Mouse (Mus musculus) retina, postnatal 1 day (tissue): ENCODE data around the gene Bhlha9.
"Not testable (repeated sequence)": the region's sequence is repeated elsewhere in the genome, so short reads cannot be mapped to it uniquely, and the experiment has no call there.

Experiments
- DNase-seq: peaks from one replicate; pipeline ENCODE4 v3.0.0-alpha.2; 2012

The Bhlha9 gene

GRCm38 (mm10) chr11:76666002-76666649 lies 6.1 kb upstream of the Bhlha9 start:
- DNase-seq, result peak; percentile 37

GRCm38 (mm10) chr11:76667807-76668206 lies 4.5 kb upstream of the Bhlha9 start:
- DNase-seq, result peak; percentile 18

GRCm38 (mm10) chr11:76672561-76673384 lies 503 bp downstream of the Bhlha9 start:
- peak; percentile 37 for DNase-seq

GRCm38 (mm10) chr11:76674199-76674598 lies 1.9 kb downstream of the Bhlha9 start:
- no peak for DNase-seq

- no peak for DNase-seq
These were observed 2.4 kb downstream of the Bhlha9 start for GRCm38 (mm10) chr11:76674704-76675103.

GRCm38 (mm10) chr11:76679508-76679907 lies 7.2 kb downstream of the Bhlha9 start, which contains the start of gene Trarg1:
TSS of gene Trarg1 (plus strand) at chr11:76679808.
- not testable (repeated sequence) for DNase-seq

GRCm38 (mm10) chr11:76685604-76686003 lies 13.3 kb downstream of the Bhlha9 start:
- no peak for DNase-seq

- DNase-seq, result no peak
These were observed 19.8 kb downstream of the Bhlha9 start for GRCm38 (mm10) chr11:76692096-76692495.

GRCm38 (mm10) chr11:76695810-76696209 lies 23.5 kb downstream of the Bhlha9 start:
- no peak for DNase-seq

- DNase-seq, result no peak
These were observed 27.4 kb downstream of the Bhlha9 start for GRCm38 (mm10) chr11:76699626-76700025.

- no peak for DNase-seq
These were observed 35.4 kb downstream of the Bhlha9 start for GRCm38 (mm10) chr11:76707656-76708055.

- no peak for DNase-seq
These were observed 35.8 kb downstream of the Bhlha9 start for GRCm38 (mm10) chr11:76708066-76708465.

- DNase-seq, result no peak
These were observed 36.6 kb downstream of the Bhlha9 start for GRCm38 (mm10) chr11:76708881-76709280.

- DNase-seq, result peak; percentile 71
These were observed 37.6 kb downstream of the Bhlha9 start for GRCm38 (mm10) chr11:76709625-76710452.

- DNase-seq, result no peak
These were observed 44.7 kb downstream of the Bhlha9 start for GRCm38 (mm10) chr11:76717000-76717399.
